Mouse (Mus musculus): Measurements from ENCODE around the gene Lrrfip1.
A peak's percentile ranks its signal among the peaks of the same experiment; 100 is the strongest.

The Lrrfip1 gene

GRCm38 (mm10) chr1:90998268-90998890 is at the start of gene Lrrfip1:
Gene Lrrfip1, plus strand, starts transcription at chr1:90998737.
- DNase-seq (ENCODE audit: low spot score), result peak; percentile 63

GRCm38 (mm10) chr1:90949309-90949708 is 49.2 kb upstream of the Lrrfip1 start:
- no peak for DNase-seq (ENCODE audit: low spot score)

GRCm38 (mm10) chr1:90951670-90952069 is 46.9 kb upstream of the Lrrfip1 start:
- no peak for DNase-seq (ENCODE audit: low spot score)

- DNase-seq (ENCODE audit: low spot score), result no peak
Measured at GRCm38 (mm10) chr1:90952808-90953207, 45.7 kb upstream of the Lrrfip1 start, which contains the start of gene Prlh. Gene Prlh, plus strand, starts transcription at chr1:90953108.

GRCm38 (mm10) chr1:90953688-90954087 is 44.8 kb upstream of the Lrrfip1 start:
- no peak for DNase-seq (ENCODE audit: low spot score)

- peak; percentile 33 for DNase-seq (ENCODE audit: low spot score)
Measured at GRCm38 (mm10) chr1:90956245-90957096, 42.1 kb upstream of the Lrrfip1 start.

GRCm38 (mm10) chr1:90962526-90962925 is 36.0 kb upstream of the Lrrfip1 start:
- DNase-seq (ENCODE audit: low spot score), result no peak

- no peak for DNase-seq (ENCODE audit: low spot score)
Measured at GRCm38 (mm10) chr1:90962994-90963393, 35.5 kb upstream of the Lrrfip1 start.

- DNase-seq (ENCODE audit: low spot score), result peak; percentile 51
Measured at GRCm38 (mm10) chr1:90967583-90967982, 31.0 kb upstream of the Lrrfip1 start.

- DNase-seq (ENCODE audit: low spot score), result no peak
Measured at GRCm38 (mm10) chr1:90968649-90969048, 29.9 kb upstream of the Lrrfip1 start.

- DNase-seq (ENCODE audit: low spot score), result no peak
Measured at GRCm38 (mm10) chr1:90969347-90969784, 29.2 kb upstream of the Lrrfip1 start, which contains the start of gene Rab17. Gene Rab17, minus strand, starts transcription at chr1:90969661.

GRCm38 (mm10) chr1:90969881-90970390 is 28.6 kb upstream of the Lrrfip1 start:
- no peak for DNase-seq (ENCODE audit: low spot score)

GRCm38 (mm10) chr1:90972911-90973573 is 25.5 kb upstream of the Lrrfip1 start:
- peak; percentile 95 for DNase-seq (ENCODE audit: low spot score)

- no peak for DNase-seq (ENCODE audit: low spot score)
Measured at GRCm38 (mm10) chr1:90973574-90973911, 25.0 kb upstream of the Lrrfip1 start.

- peak; percentile 47 for DNase-seq (ENCODE audit: low spot score)
Measured at GRCm38 (mm10) chr1:90974906-90975649, 23.5 kb upstream of the Lrrfip1 start.

GRCm38 (mm10) chr1:90975960-90976359 is 22.6 kb upstream of the Lrrfip1 start:
- DNase-seq (ENCODE audit: low spot score), result no peak

- no peak for DNase-seq (ENCODE audit: low spot score)
Measured at GRCm38 (mm10) chr1:90980638-90981330, 17.8 kb upstream of the Lrrfip1 start.

GRCm38 (mm10) chr1:90981346-90981745 is 17.2 kb upstream of the Lrrfip1 start:
- no peak for DNase-seq (ENCODE audit: low spot score)

- no peak for DNase-seq (ENCODE audit: low spot score)
Measured at GRCm38 (mm10) chr1:90995916-90996315, 2.6 kb upstream of the Lrrfip1 start.

GRCm38 (mm10) chr1:90997136-90997535 is 1.4 kb upstream of the Lrrfip1 start:
- DNase-seq (ENCODE audit: low spot score), result no peak

GRCm38 (mm10) chr1:90997641-90998040 is 896 bp upstream of the Lrrfip1 start:
- no peak for DNase-seq (ENCODE audit: low spot score)
